Mouse (Mus musculus) spleen, postnatal 4 days (tissue): ENCODE measurements around the gene Stk4.

Experiments used
- DNase-seq, 2 experiments: peaks; one replicate each; pipeline ENCODE4 v3.0.0; 2022; ENCODE audit warnings: low spot score in 2 of 2

Stk4 gene

GRCm38 (mm10) chr2:164079488-164079887, 9.4 kb downstream of the Stk4 start:
- peak in 1 of 2 experiments; percentile 35 for DNase-seq

GRCm38 (mm10) chr2:164081577-164081976, 11.5 kb downstream of the Stk4 start:
- no peak for DNase-seq

GRCm38 (mm10) chr2:164082175-164082574, 12.1 kb downstream of the Stk4 start:
- DNase-seq, result no peak

- peak in 1 of 2 experiments; percentile 58 for DNase-seq
Measured at GRCm38 (mm10) chr2:164083609-164084341, 13.7 kb downstream of the Stk4 start.

GRCm38 (mm10) chr2:164084342-164084700, 14.2 kb downstream of the Stk4 start:
- peak in 1 of 2 experiments; percentile 38 for DNase-seq

GRCm38 (mm10) chr2:164087416-164088017, 17.4 kb downstream of the Stk4 start:
- DNase-seq, result no peak

- DNase-seq, result no peak
Measured at GRCm38 (mm10) chr2:164089508-164089907, 19.4 kb downstream of the Stk4 start.

GRCm38 (mm10) chr2:164094152-164094551, 24.0 kb downstream of the Stk4 start:
- no peak for DNase-seq

GRCm38 (mm10) chr2:164098603-164099250, 28.6 kb downstream of the Stk4 start:
- no peak for DNase-seq

- no peak for DNase-seq
Measured at GRCm38 (mm10) chr2:164101936-164102335, 31.8 kb downstream of the Stk4 start.

- DNase-seq, result no peak
Measured at GRCm38 (mm10) chr2:164102366-164102765, 32.2 kb downstream of the Stk4 start.

- peak; percentile 35 to 76 for DNase-seq
Measured at GRCm38 (mm10) chr2:164103501-164103900, 33.4 kb downstream of the Stk4 start.

GRCm38 (mm10) chr2:164106287-164107035, 36.3 kb downstream of the Stk4 start:
- DNase-seq, result peak in 1 of 2 experiments; percentile 49

- peak in 1 of 2 experiments; percentile 53 for DNase-seq
Measured at GRCm38 (mm10) chr2:164107125-164107874, 37.2 kb downstream of the Stk4 start.

- no peak for DNase-seq
Measured at GRCm38 (mm10) chr2:164108501-164108900, 38.4 kb downstream of the Stk4 start.

- DNase-seq, result no peak
Measured at GRCm38 (mm10) chr2:164111546-164111945, 41.4 kb downstream of the Stk4 start.

GRCm38 (mm10) chr2:164114051-164114450, 43.9 kb downstream of the Stk4 start:
- no peak for DNase-seq

GRCm38 (mm10) chr2:164115531-164115930, 45.4 kb downstream of the Stk4 start:
- DNase-seq, result no peak

GRCm38 (mm10) chr2:164119503-164119902, 49.4 kb downstream of the Stk4 start:
- no peak for DNase-seq

GRCm38 (mm10) chr2:164123169-164123766, 53.1 kb downstream of the Stk4 start:
- no peak for DNase-seq

GRCm38 (mm10) chr2:164126533-164126955, 56.4 kb downstream of the Stk4 start:
- no peak for DNase-seq
